ENCODE assay signal across 9 mouse cellular contexts in the genomic region with DNA sequence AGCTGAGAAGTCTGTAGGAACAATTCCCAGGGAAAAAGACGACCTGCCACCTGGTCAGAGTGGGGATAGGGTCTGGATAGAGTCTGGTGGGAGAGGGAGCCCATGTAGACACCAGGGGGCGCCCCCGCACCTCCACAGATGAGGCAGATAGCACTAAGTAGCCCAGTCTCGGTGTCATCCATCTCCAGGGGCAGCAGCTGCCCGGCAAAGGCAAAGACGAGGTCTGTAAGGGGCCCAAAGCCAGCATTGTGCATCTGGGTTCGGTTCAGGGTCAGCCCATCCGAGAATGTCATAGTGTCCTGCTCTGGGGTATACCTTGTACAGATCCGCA. TPM values are rescaled to one million over a fixed set of nuclear protein-coding genes. Genes with fewer than 3 reads are reported as not detected.
DNase-seq lines count a peak whose midpoint lies in the region; ATAC-seq and TF ChIP-seq lines count a peak whose summit lies in the region.
"Had no signal": no experiment of that assay in that cellular context is flagged by ENCODE, and none has a peak within 500 bp of the region (broad histone marks: within the 10 kb centered on the region; RNA-seq: fewer than 3 reads in every experiment).

No protein-coding gene starts in this region.

- WGBS in embryonic facial prominence, embryonic 11.5 days = 11% methylated on average over 9 of the region's 9 CpGs
- 11% methylated on average over 9 of the region's 9 CpGs for WGBS in heart, embryonic 15.5 days
- WGBS in lung, embryonic 15.5 days = 5% methylated on average over 9 of the region's 9 CpGs

- no peak overlapping the region for H3K9ac ChIP-seq in embryonic facial prominence, embryonic 11.5 days (replicated peaks; ENCODE audit: low read length)
- no peak overlapping the region for H3K9ac ChIP-seq in heart, embryonic 15.5 days
- no peak overlapping the region for H3K9ac ChIP-seq in lung, embryonic 15.5 days

- no peak overlapping the region for H3K4me2 ChIP-seq in embryonic facial prominence, embryonic 11.5 days (ENCODE audit: low read depth, low read length)
- no peak overlapping the region for H3K4me2 ChIP-seq in heart, embryonic 15.5 days
- no peak overlapping the region for H3K4me2 ChIP-seq in lung, embryonic 15.5 days

- DNase-seq in adrenal gland, postnatal 4 days (ENCODE audit: low spot score in 2 of 2) = peak; percentile 61 to 80
- DNase-seq in embryonic facial prominence, embryonic 11.5 days (ENCODE audit: low spot score) = peak; percentile 82
- peak; percentile 86 to 94 for DNase-seq in kidney, postnatal 36 days
- DNase-seq in thymus, postnatal 25 days = peak; percentile 82

- H3K9me3 ChIP-seq in E14TG2a.4 (ENCODE audit: low read length) = no peaks in the 10 kb centered on the region
- H3K9me3 ChIP-seq in embryonic facial prominence, embryonic 11.5 days (replicated peaks; ENCODE audit: control insufficient read depth, low read length) = no peaks in the 10 kb centered on the region
- H3K9me3 ChIP-seq in heart, embryonic 15.5 days (replicated peaks) = no peaks in the 10 kb centered on the region
- no peaks in the 10 kb centered on the region for H3K9me3 ChIP-seq in lung, embryonic 15.5 days

- H3K4me1 ChIP-seq in E14TG2a.4 (replicated peaks; ENCODE audit: low read depth, low read length) = peaks cover 96% of the 10 kb centered on the region
- peaks cover 15% of the 10 kb centered on the region for H3K4me1 ChIP-seq in embryonic facial prominence, embryonic 11.5 days (ENCODE audit: control insufficient read depth, insufficient read depth, low read length)
- H3K4me1 ChIP-seq in heart, embryonic 15.5 days (replicated peaks) = peaks cover 30% of the 10 kb centered on the region
- H3K4me1 ChIP-seq in lung, embryonic 15.5 days = peaks cover 48% of the 10 kb centered on the region

- ATAC-seq in embryonic facial prominence, embryonic 11.5 days (replicated peaks; ENCODE audit: insufficient number of reproducible peaks, low FRiP score, low TSS enrichment, low read depth) = no peak; the same call in 1 of the 2 replicates
- ATAC-seq in heart, embryonic 15.5 days (replicated peaks; ENCODE audit: insufficient number of reproducible peaks, insufficient read depth, low FRiP score, low read depth) = peak; percentile 51; the same call in 1 of the 2 replicates
- 0 out of 2 replicates have a peak, but pooled peaks have one; percentile 13 for ATAC-seq in lung, embryonic 15.5 days (ENCODE audit: borderline replicate concordance, extremely low read depth, low FRiP score, low TSS enrichment)
- ATAC-seq in neutrophil, adult 5-6 weeks (ENCODE audit: extremely low read depth, insufficient number of reproducible peaks, low FRiP score, poor library complexity, severe bottlenecking) = peak; percentile 66

- H3K27ac ChIP-seq in embryonic facial prominence, embryonic 11.5 days (replicated peaks; ENCODE audit: low read depth, low read length) = no peak overlapping the region
- no peak overlapping the region for H3K27ac ChIP-seq in heart, embryonic 15.5 days
- H3K27ac ChIP-seq in lung, embryonic 15.5 days = peak overlapping the region; percentile 42; the same call in 1 of the 2 replicates

- no peaks in the 10 kb centered on the region for H3K27me3 ChIP-seq in E14TG2a.4 (ENCODE audit: insufficient read depth, low read length)
- H3K27me3 ChIP-seq in embryonic facial prominence, embryonic 11.5 days (ENCODE audit: control insufficient read depth, insufficient read depth, low read length) = no peaks in the 10 kb centered on the region
- H3K27me3 ChIP-seq in heart, embryonic 15.5 days = peaks cover 33% of the 10 kb centered on the region
- H3K27me3 ChIP-seq in lung, embryonic 15.5 days = no peaks in the 10 kb centered on the region

- H3K36me3 ChIP-seq in E14TG2a.4 (ENCODE audit: insufficient read depth, low read length) = peaks cover 77% of the 10 kb centered on the region
- peaks cover 3% of the 10 kb centered on the region for H3K36me3 ChIP-seq in embryonic facial prominence, embryonic 11.5 days (replicated peaks; ENCODE audit: control insufficient read depth, insufficient read depth, low read depth, low read length)
- no peaks in the 10 kb centered on the region; the same call in 1 of the 2 replicates for H3K36me3 ChIP-seq in heart, embryonic 15.5 days
- H3K36me3 ChIP-seq in lung, embryonic 15.5 days = peaks cover 47% of the 10 kb centered on the region

- H3K4me3 ChIP-seq in E14TG2a.4 (replicated peaks; ENCODE audit: low read length) = peak overlapping the region; percentile 94
- H3K4me3 ChIP-seq in embryonic facial prominence, embryonic 11.5 days (ENCODE audit: low read depth, low read length) = no peak overlapping the region
- no peak overlapping the region for H3K4me3 ChIP-seq in heart, embryonic 15.5 days
- no peak overlapping the region for H3K4me3 ChIP-seq in lung, embryonic 15.5 days

- TF ChIP-seq CTCF in E14TG2a.4 (conservative IDR thresholded peaks at IDR 0.05; ENCODE audit: low read length) = peak; percentile 71

RNA-seq across cellular contexts. Expression of a gene that starts 7.5 kb away (rescaled TPM):
- total RNA-seq in adrenal gland, postnatal 4 days (2021) = 1 to 10 TPM; 1.1 to 3.6 TPM
- polyA plus RNA-seq in embryonic facial prominence, embryonic 11.5 days (2014; fragmentation: Nextera tagmentation; extraction: Ambion mirVana) = 1.3 and 2.7 TPM in 2 replicates
- 1.7 and 8.9 TPM in 2 replicates for polyA plus RNA-seq in heart, embryonic 15.5 days (2015; fragmentation: Nextera tagmentation; extraction: Ambion mirVana)
- polyA plus RNA-seq in lung, embryonic 15.5 days (2015; fragmentation: Nextera tagmentation; extraction: Ambion mirVana) = 2.0 and 3.2 TPM in 2 replicates
- total RNA-seq in neutrophil, adult 5-6 weeks (2017) = 338 and 351 TPM in 2 replicates

RNA-seq across cellular contexts. Expression of a gene that starts 18.1 kb away (rescaled TPM):
- total RNA-seq in adrenal gland, postnatal 4 days (2021) = 10 to 100 TPM; 24.8 to 28.6 TPM
- polyA plus RNA-seq in embryonic facial prominence, embryonic 11.5 days (2014; fragmentation: Nextera tagmentation; extraction: Ambion mirVana) = 68.1 and 70.2 TPM in 2 replicates
- polyA plus RNA-seq in heart, embryonic 15.5 days (2015; fragmentation: Nextera tagmentation; extraction: Ambion mirVana) = 7.9 and 15.8 TPM in 2 replicates
- 43.7 and 43.8 TPM in 2 replicates for polyA plus RNA-seq in lung, embryonic 15.5 days (2015; fragmentation: Nextera tagmentation; extraction: Ambion mirVana)
- 28.2 and 38.3 TPM in 2 replicates for total RNA-seq in neutrophil, adult 5-6 weeks (2017)

RNA-seq across cellular contexts. Expression of a gene that starts 31.1 kb away (rescaled TPM):
- under 1 TPM; 0.17 to 0.31 TPM for total RNA-seq in adrenal gland, postnatal 4 days (2021)
- polyA plus RNA-seq in embryonic facial prominence, embryonic 11.5 days (2014; fragmentation: Nextera tagmentation; extraction: Ambion mirVana) = 0.58 and 1.2 TPM in 2 replicates
- polyA plus RNA-seq in heart, embryonic 15.5 days (2015; fragmentation: Nextera tagmentation; extraction: Ambion mirVana) = not detected in 2 replicates
- polyA plus RNA-seq in lung, embryonic 15.5 days (2015; fragmentation: Nextera tagmentation; extraction: Ambion mirVana) = 0.53 and 0.57 TPM in 2 replicates
- total RNA-seq in neutrophil, adult 5-6 weeks (2017) = 0.49 TPM in 1 of 2 replicates, not detected in the other
- total RNA-seq: left cerebral cortex, postnatal 10 days had no signal

RNA-seq across cellular contexts. Expression of a gene that starts 34.7 kb away (rescaled TPM):
- 100 to 1,000 TPM in 1 of 2 experiments, 10 to 100 TPM in 1; 90.0 to 106 TPM for total RNA-seq in adrenal gland, postnatal 4 days (2021)
- polyA plus RNA-seq in embryonic facial prominence, embryonic 11.5 days (2014; fragmentation: Nextera tagmentation; extraction: Ambion mirVana) = 31.9 and 34.6 TPM in 2 replicates
- 31.1 and 47.9 TPM in 2 replicates for polyA plus RNA-seq in heart, embryonic 15.5 days (2015; fragmentation: Nextera tagmentation; extraction: Ambion mirVana)
- 74.1 and 78.1 TPM in 2 replicates for polyA plus RNA-seq in lung, embryonic 15.5 days (2015; fragmentation: Nextera tagmentation; extraction: Ambion mirVana)
- 47.6 and 56.0 TPM in 2 replicates for total RNA-seq in neutrophil, adult 5-6 weeks (2017)

RNA-seq across cellular contexts. Expression of a gene that starts 36.2 kb away (rescaled TPM):
- total RNA-seq in adrenal gland, postnatal 4 days (2021) = 100 to 1,000 TPM; 131 to 134 TPM
- polyA plus RNA-seq in embryonic facial prominence, embryonic 11.5 days (2014; fragmentation: Nextera tagmentation; extraction: Ambion mirVana) = 68.1 and 68.9 TPM in 2 replicates
- polyA plus RNA-seq in heart, embryonic 15.5 days (2015; fragmentation: Nextera tagmentation; extraction: Ambion mirVana) = 25.8 and 34.3 TPM in 2 replicates
- polyA plus RNA-seq in lung, embryonic 15.5 days (2015; fragmentation: Nextera tagmentation; extraction: Ambion mirVana) = 60.7 and 67.1 TPM in 2 replicates
- 118 and 120 TPM in 2 replicates for total RNA-seq in neutrophil, adult 5-6 weeks (2017)
